Mouse (Mus musculus): ENCODE results near the gene Zfp768.

DNA sequence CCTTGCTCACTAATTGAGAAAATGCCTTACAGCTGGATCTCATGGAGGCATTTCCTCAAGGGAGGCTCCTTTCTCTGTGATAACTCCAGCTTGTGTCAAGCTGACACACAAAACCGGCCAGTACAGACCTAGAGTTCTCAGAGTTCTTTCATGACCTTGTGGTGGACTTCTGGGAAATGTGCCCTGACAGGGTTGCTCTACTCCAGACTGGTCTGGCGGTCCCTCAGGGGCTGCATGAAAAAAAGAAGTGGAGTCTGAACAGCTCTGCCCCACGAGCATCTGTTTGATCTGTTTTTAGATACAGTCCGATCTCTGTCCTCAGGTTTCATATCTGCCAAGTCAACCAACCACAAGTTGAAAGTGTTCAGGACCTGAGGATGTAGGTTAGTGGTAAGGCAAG is 7.8 kb downstream of the Zfp768 start:
- TF ChIP-seq CTCF (conservative IDR thresholded peaks at IDR 0.05; ENCODE audit: low read length) (no peak), NANOG (IDR thresholded peaks at IDR 0.05; ENCODE audit: borderline replicate concordance, low read length) (no peak), POU5F1 (IDR thresholded peaks at IDR 0.05; ENCODE audit: borderline replicate concordance, low read length) (no peak)
